Mouse (Mus musculus) midbrain, embryonic 15.5 days (tissue): ENCODE measurements around the gene Sdk1. TPM values are rescaled to one million over a fixed set of nuclear protein-coding genes. Genes with fewer than 3 reads are reported as not detected.

Source experiments
- ATAC-seq: fragments of 200-750 bp; cut with Nextera tagmentation; replicated peaks from 2 replicates; pipeline ENCODE4 v1.8.0; 2017; ENCODE audit warnings: moderate TSS enrichment
- H3K27ac ChIP-seq: fragments of 300-500 bp; sonication (generic); 2 replicates; pipeline ENCODE4 v1.5.1; 2015; ENCODE audit warnings: mild to moderate bottlenecking, inconsistent platforms
- H3K27me3 ChIP-seq: fragments of 300-500 bp; sonication (generic); replicated peaks from 2 replicates; pipeline ENCODE4 v1.6.1; 2015; ENCODE audit warnings: inconsistent platforms
- H3K36me3 ChIP-seq: fragments of 300-500 bp; sonication (generic); replicated peaks from 2 replicates; pipeline ENCODE4 v1.6.1; 2015; ENCODE audit warnings: inconsistent platforms
- H3K4me1 ChIP-seq: fragments of 300-500 bp; sonication (generic); 2 replicates; pipeline ENCODE4 v1.6.1; 2015; ENCODE audit warnings: inconsistent platforms
- H3K4me2 ChIP-seq: fragments of 300-500 bp; sonication (generic); 2 replicates; pipeline ENCODE4 v1.6.1; 2015; ENCODE audit warnings: inconsistent platforms, mild to moderate bottlenecking, moderate library complexity
- H3K4me3 ChIP-seq: fragments of 300-500 bp; sonication (generic); 2 replicates; pipeline ENCODE4 v1.5.1; 2015; ENCODE audit warnings: mild to moderate bottlenecking, inconsistent platforms
- H3K9ac ChIP-seq: fragments of 300-500 bp; sonication (generic); 2 replicates; pipeline ENCODE4 v1.6.1; 2015; ENCODE audit warnings: mild to moderate bottlenecking, inconsistent platforms
- H3K9me3 ChIP-seq: fragments of 300-500 bp; sonication (generic); 2 replicates; pipeline ENCODE4 v1.6.1; 2016; ENCODE audit warnings: inconsistent platforms
- WGBS: fragments of 180-500 bp; shearing (Covaris S2); methylation state at CpG from one replicate; pipeline ENCODE4 v1.1.7; 2015; ENCODE audit warnings: mixed read lengths; 5-methylcytosine and 5-hydroxymethylcytosine counted together
- polyA plus RNA-seq: library from polyadenylated mRNA; unstranded; fragments of >200 nt; fragmentation: Nextera tagmentation; extraction: Ambion mirVana; gene quantifications from 2 replicates; pipeline ENCODE4 v1.2.1, GENCODE M21; 2015

Gene Sdk1
- polyA plus RNA-seq, 1 experiment from 2014 or later: 3.1 TPM

DNA sequence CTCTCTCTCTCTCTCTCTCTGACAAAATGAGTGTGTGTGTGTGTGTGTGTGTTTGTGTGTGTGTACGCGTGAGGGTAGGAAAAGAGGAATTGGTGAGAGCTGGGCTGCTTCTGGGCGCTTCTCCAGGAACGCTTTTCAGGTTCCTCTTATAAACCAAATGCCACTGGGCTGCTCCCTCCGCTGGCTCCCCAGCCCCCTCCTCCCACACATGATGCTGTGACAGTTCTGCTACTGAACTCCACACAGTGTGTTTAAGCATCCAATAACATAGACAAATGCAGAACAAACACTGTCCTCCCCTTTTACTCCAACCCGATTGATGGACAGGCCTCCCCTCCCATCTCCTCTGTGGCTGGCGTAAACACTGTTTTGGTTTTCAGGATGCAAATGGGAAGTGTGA is 513.0 kb downstream of the Sdk1 start:
- no peak overlapping the region for H3K27ac ChIP-seq
- H3K4me2 ChIP-seq: no peak overlapping the region
- peaks cover 14% of the 10 kb centered on the region for H3K4me1 ChIP-seq
- WGBS: 18% methylated on average over 7 of the region's 7 CpGs
- no peak overlapping the region for H3K4me3 ChIP-seq
- no peaks in the 10 kb centered on the region for H3K9me3 ChIP-seq
- no peaks in the 10 kb centered on the region for H3K27me3 ChIP-seq
- no peak overlapping the region for H3K9ac ChIP-seq
- H3K36me3 ChIP-seq: no peaks in the 10 kb centered on the region
- ATAC-seq: peak; percentile 58

DNA sequence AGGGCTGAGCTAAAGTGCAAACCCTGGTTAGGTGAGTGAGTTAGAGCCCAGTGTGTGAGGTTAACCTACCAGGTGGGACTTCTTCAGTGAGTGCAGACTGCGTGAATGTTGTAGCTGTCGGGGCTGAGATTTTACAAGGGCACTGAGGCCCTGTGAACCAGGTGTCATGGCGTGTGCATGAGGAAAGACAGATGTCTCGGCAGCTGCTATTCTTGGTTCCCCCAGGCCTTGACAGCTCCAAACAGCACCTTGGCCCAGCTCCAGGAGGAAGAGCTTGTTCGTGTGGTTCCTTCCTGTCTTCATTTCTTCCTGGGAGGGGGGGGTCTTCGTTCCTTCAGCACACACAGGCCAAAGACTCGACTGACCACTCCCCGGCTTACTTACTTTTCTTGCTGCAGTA is 517.6 kb downstream of the Sdk1 start:
- H3K4me3 ChIP-seq: no peak overlapping the region
- no peak for ATAC-seq
- H3K9ac ChIP-seq: no peak overlapping the region
- 77% methylated on average over 8 of the region's 8 CpGs for WGBS
- no peaks in the 10 kb centered on the region for H3K27me3 ChIP-seq
- H3K9me3 ChIP-seq: no peaks in the 10 kb centered on the region
- H3K4me2 ChIP-seq: no peak overlapping the region
- no peak overlapping the region for H3K27ac ChIP-seq
- H3K36me3 ChIP-seq: no peaks in the 10 kb centered on the region
- peaks cover 13% of the 10 kb centered on the region for H3K4me1 ChIP-seq

DNA sequence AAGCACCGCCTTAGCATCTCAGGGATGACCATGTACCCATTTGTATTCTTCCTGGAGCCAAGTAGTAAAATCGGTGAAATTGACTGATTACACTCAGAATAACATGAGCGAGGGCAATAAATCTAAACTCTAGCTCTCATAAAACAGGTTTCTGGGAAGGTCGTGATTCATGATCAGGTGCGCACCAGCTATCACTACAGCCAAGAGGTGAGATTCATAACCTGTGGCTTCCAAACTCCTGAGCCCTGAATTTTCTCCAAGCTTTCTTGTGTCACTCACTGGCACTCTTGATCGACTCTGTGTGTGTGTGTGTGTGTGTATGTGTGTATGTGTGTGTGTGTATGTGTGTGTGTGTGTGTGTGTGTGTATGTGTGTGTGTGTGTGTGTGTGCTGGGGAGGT is 522.8 kb downstream of the Sdk1 start:
- no peaks in the 10 kb centered on the region for H3K9me3 ChIP-seq
- no peaks in the 10 kb centered on the region for H3K36me3 ChIP-seq
- no peaks in the 10 kb centered on the region for H3K27me3 ChIP-seq
- no peak overlapping the region for H3K4me2 ChIP-seq
- 97% methylated on average over 6 of the region's 6 CpGs for WGBS
- no peak for ATAC-seq
- no peak overlapping the region for H3K4me3 ChIP-seq
- H3K4me1 ChIP-seq: no peaks in the 10 kb centered on the region
- H3K9ac ChIP-seq: no peak overlapping the region
- no peak overlapping the region for H3K27ac ChIP-seq

DNA sequence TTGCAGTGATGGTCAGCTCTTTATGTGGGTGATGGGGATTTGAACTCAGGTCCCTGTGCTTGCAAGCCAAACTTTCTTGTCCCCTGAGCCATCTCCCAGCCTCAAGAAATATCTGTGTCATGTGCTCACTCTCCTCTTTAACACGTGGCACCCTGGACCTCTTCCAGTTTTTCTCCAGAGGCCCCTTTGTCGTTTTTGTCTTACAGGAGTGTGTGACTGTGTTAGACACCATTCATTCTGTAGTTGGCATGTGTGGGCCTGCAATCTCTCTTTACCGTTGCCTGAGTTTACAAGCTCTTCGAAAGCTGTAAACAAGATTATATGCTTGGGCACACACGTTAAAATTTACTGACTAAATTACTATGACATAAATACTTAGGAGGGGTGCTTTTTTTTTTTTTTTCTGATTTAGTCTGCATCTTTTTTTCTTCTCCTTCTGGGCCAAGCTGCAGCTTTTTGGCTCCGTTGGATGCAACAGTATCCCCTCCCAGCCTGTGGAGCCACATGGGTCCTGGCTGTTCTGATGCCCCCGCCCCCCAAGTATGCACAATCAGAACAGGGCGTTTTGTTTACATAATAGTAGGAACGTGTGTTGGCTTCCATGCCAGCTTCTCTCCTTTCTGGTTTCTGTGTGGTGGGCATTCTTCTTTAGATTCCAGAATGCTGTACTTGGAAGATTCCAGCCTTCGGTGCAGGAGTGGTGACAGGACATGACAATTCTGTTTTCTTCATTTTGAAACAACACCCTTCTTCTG is 527.6 kb downstream of the Sdk1 start:
- H3K27ac ChIP-seq: no peak overlapping the region
- no peak for ATAC-seq
- H3K27me3 ChIP-seq: no peaks in the 10 kb centered on the region
- no peak overlapping the region for H3K4me2 ChIP-seq
- WGBS: 57% methylated on average over 10 of the region's 10 CpGs
- H3K36me3 ChIP-seq: no peaks in the 10 kb centered on the region
- no peaks in the 10 kb centered on the region for H3K4me1 ChIP-seq
- no peak overlapping the region for H3K4me3 ChIP-seq
- no peak overlapping the region for H3K9ac ChIP-seq
- 0 out of 2 replicates have a peak, but pooled peaks cover 3% of the 10 kb centered on the region for H3K9me3 ChIP-seq

DNA sequence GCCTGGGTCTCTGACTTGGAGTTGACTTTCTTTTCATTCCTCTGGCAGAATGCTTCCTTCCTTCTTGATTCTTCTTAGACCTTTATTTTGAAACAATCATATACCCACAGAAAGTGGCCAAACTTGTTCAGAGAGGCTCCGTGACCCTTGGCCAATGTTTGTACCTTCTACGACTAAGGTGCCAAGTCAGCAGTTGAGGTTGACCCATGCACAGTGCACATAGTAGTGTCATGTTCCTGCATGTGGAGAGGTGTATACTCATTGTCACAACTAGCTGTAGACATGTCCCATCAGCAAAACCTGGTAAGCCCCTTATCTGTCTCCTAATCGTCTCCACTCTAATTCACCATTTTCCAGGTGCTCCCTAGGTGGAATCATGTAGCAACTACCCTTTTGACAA is 530.2 kb downstream of the Sdk1 start:
- H3K36me3 ChIP-seq: no peaks in the 10 kb centered on the region
- no peak overlapping the region for H3K4me2 ChIP-seq
- H3K4me1 ChIP-seq: no peaks in the 10 kb centered on the region
- 0 out of 2 replicates have a peak, but pooled peaks cover 3% of the 10 kb centered on the region for H3K9me3 ChIP-seq
- ATAC-seq: no peak
- H3K9ac ChIP-seq: no peak overlapping the region
- H3K27ac ChIP-seq: no peak overlapping the region
- no peaks in the 10 kb centered on the region for H3K27me3 ChIP-seq
- WGBS: 94% methylated on average over 3 of the region's 3 CpGs
- no peak overlapping the region for H3K4me3 ChIP-seq

DNA sequence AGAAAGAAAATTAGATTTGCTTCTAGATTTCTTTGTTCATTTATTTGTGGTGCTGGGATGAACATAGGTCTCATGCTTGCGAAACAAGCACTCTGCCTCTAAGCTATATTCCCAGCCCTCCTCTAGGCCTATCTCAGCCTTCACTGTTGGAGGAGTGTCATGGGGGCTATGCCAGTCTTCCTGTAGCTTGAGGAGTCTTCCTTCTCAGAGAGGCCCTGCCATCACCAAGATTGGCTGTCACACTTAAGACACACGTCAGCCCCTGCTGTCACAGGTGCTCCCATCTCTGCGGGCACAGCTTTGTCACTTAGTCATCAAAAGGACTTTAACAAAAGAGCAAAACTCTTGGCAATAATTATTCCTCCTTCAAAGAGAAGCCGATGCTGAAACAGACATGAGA is 536.9 kb downstream of the Sdk1 start:
- ATAC-seq: no peak
- no peak overlapping the region for H3K9ac ChIP-seq
- H3K27me3 ChIP-seq: no peaks in the 10 kb centered on the region
- H3K9me3 ChIP-seq: 0 out of 2 replicates have a peak, but pooled peaks cover 3% of the 10 kb centered on the region
- H3K4me1 ChIP-seq: no peaks in the 10 kb centered on the region
- no peaks in the 10 kb centered on the region for H3K36me3 ChIP-seq
- H3K4me3 ChIP-seq: no peak overlapping the region
- H3K27ac ChIP-seq: no peak overlapping the region
- no peak overlapping the region for H3K4me2 ChIP-seq
- 54% methylated on average over 4 of the region's 4 CpGs for WGBS

DNA sequence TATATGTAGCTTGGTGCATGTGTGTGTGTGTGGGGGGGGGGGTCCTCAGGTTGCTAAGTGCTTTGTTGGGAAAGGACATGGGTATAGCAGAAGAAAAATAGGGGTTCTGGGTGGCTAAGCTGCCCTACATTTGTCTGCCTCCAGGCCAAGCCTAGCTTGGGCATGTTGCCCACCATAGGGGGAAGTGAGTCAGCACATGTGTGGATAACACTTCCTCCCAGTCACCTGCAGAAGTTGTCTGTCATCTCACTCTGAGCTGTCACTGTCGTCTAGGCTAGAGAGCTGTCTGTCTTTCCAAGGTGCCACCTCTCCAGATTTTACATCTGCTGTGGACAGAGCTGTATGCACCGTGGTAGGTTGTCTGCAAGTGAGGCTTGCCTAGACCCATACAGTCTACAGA is 539.9 kb downstream of the Sdk1 start:
- Histone ChIP-seq H3K4me2 (no peak overlapping the region), H3K4me1 (no peaks in the 10 kb centered on the region), H3K36me3 (no peaks in the 10 kb centered on the region), H3K4me3 (no peak overlapping the region), H3K9ac (no peak overlapping the region), H3K9me3 (no peaks in the 10 kb centered on the region), H3K27ac (no peak overlapping the region), H3K27me3 (no peaks in the 10 kb centered on the region)
- ATAC-seq: no peak
- WGBS: 90% methylated on average over 2 of the region's 2 CpGs

DNA sequence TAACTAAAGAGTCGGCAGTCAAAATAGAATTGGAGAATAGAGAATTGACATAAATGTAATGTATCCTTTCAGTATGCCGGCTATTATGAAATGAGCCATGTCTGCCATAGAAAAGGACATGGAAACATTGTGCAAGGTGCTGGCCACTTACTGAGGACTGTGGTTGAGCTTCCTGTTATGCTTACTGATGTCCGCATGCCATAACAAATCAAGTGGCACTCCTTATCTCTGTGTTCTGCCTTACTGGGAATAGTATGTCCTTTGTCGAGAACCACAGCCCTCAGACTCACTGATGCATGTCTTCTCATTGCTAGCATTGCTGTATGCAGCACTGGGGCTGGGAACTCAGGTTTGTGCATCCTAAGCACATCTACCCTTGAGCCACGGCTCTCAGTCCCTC is 541.0 kb downstream of the Sdk1 start:
- Histone ChIP-seq H3K36me3 (no peaks in the 10 kb centered on the region), H3K9ac (no peak overlapping the region), H3K27me3 (no peaks in the 10 kb centered on the region), H3K4me3 (no peak overlapping the region), H3K4me2 (no peak overlapping the region), H3K4me1 (no peaks in the 10 kb centered on the region), H3K27ac (no peak overlapping the region), H3K9me3 (no peaks in the 10 kb centered on the region)
- 90% methylated on average over 5 of the region's 5 CpGs for WGBS
- ATAC-seq: no peak

DNA sequence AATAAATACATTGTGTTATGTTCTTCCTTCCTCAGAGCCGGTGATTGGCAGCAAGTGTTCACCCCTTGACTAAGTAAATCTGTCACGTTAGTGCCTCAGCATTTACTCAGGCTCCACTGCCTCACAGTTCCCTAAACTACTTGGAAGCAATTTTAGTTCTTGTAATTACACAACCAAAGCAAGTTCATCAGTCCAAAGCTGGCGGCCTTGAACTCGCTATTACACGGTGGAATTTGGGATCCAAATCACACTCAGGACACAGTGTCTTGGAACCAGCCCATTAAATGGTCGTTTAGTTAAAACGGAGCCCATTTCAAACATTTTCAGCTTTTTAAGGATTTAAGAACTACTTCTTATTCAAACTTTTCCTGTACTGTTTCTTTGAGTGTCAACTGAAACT is 542.2 kb downstream of the Sdk1 start:
- no peak overlapping the region for H3K9ac ChIP-seq
- no peak overlapping the region for H3K4me2 ChIP-seq
- H3K9me3 ChIP-seq: no peaks in the 10 kb centered on the region
- no peak for ATAC-seq
- no peak overlapping the region for H3K27ac ChIP-seq
- no peaks in the 10 kb centered on the region for H3K4me1 ChIP-seq
- no peak overlapping the region for H3K4me3 ChIP-seq
- H3K27me3 ChIP-seq: no peaks in the 10 kb centered on the region
- H3K36me3 ChIP-seq: no peaks in the 10 kb centered on the region
- WGBS: 89% methylated on average over 7 of the region's 7 CpGs

DNA sequence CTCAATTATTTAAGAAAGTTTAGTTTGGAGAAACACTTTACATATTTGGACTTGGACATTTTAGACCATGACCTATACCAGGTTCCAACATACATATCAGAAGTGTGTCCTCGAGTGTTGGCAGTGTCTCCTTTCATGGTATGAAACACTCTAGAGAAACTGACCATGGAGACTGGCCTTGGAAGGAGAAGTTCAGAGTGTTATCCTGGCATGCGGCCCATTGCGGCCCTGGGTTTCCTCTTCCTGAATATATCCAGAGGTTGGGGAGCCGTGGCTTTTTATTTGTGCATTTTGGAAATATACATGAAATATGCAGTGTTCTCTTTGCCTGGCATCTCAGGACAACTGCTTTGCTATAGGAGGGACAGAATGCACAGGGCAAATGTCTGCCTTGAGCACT is 552.6 kb downstream of the Sdk1 start:
- H3K9ac ChIP-seq: no peak overlapping the region
- H3K4me2 ChIP-seq: no peak overlapping the region
- H3K27me3 ChIP-seq: no peaks in the 10 kb centered on the region
- H3K4me3 ChIP-seq: no peak overlapping the region
- H3K4me1 ChIP-seq: no peaks in the 10 kb centered on the region
- no peaks in the 10 kb centered on the region for H3K9me3 ChIP-seq
- ATAC-seq: no peak
- 94% methylated on average over 4 of the region's 4 CpGs for WGBS
- no peak overlapping the region for H3K27ac ChIP-seq
- no peaks in the 10 kb centered on the region for H3K36me3 ChIP-seq

DNA sequence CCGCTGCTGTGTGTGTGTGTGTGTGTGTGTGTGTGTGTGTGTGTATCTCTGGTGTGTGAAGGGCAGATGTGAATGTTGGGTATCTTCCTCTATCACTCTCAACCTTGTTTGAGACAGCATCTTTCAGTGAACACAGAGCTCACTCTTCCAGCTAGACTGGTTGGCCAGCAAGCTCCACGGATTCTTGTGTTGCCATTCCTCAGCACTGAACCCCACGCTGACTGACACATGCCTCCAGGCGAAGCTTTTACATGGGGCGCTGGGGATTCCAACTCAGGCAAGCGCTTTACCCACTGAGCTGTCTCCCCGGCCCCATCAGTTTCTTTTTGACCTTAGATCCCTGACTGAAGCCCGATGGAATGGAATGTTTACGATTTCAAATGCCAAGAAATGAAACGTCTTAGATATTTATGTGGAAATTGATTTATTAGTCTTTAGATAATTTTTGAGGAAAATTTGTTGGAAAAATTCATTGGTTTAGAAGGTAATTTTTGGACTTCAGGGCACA is 582.6 kb downstream of the Sdk1 start:
- 80% methylated on average over 10 of the region's 10 CpGs for WGBS
- H3K36me3 ChIP-seq: no peaks in the 10 kb centered on the region

DNA sequence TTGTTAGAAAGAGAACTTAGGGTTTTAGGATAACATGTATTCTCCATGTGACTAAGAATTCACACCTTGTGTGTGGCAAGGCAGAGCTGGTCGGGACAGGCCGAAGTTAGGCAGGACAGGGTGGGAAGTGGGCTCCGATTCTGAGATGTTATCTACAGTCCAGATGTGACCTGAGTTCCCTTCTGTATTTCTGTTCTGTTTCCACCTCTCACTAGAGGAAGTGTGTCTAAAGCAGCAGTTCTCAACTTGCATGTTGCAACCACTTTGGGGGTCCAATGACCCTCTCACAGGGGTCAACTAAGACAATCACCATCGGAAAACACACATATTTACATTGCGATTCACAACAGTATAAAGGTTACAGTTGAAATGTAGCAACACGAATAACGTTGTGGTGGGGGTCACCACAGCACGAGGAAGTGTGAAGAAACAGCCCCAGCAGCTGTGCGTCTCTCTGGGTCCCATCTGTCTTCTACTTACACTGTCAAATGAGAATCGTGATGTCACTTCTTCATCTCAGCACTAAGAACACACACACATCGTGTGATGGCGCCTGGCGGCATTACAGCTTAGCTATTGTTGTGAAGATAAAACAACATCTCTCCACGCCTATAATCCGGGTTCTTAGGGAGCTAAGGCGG is 583.6 kb downstream of the Sdk1 start:
- Histone ChIP-seq H3K4me3 (no peak overlapping the region), H3K4me2 (no peak overlapping the region), H3K4me1 (no peaks in the 10 kb centered on the region), H3K9ac (no peak overlapping the region), H3K27ac (no peak overlapping the region), H3K27me3 (no peaks in the 10 kb centered on the region), H3K9me3 (no peaks in the 10 kb centered on the region), H3K36me3 (no peaks in the 10 kb centered on the region)
- ATAC-seq: no peak
- 77% methylated on average over 16 of the region's 16 CpGs for WGBS

More for the DNA sequence above, 582.6 kb downstream of the Sdk1 start:
- ATAC-seq: no peak
- Histone ChIP-seq H3K4me3 (no peak overlapping the region), H3K4me1 (no peaks in the 10 kb centered on the region), H3K9me3 (no peaks in the 10 kb centered on the region), H3K4me2 (no peak overlapping the region), H3K27me3 (no peaks in the 10 kb centered on the region), H3K27ac (no peak overlapping the region), H3K9ac (no peak overlapping the region)

DNA sequence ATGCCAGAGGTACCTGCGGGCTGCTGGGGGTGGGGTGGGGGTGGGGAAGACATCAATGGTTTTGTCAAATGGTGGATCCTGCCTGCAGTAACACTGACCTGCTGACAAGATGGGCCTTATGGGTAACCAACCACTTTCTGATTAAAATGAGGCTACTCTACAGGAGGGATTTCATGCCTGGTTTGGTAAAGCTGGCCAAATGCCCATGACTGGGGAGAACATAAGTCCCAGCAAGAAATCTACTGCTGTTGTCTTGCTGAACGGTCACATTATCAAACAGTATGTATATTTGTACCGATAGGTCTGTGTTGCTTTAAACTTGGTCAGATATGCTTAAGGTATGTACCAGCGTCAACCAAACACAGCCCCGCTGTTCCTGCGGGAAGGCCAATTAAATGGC is 594.3 kb downstream of the Sdk1 start:
- Histone ChIP-seq H3K27me3 (no peaks in the 10 kb centered on the region), H3K4me2 (no peak overlapping the region), H3K9ac (no peak overlapping the region), H3K9me3 (no peaks in the 10 kb centered on the region), H3K4me3 (no peak overlapping the region), H3K36me3 (no peaks in the 10 kb centered on the region), H3K4me1 (peaks cover 14% of the 10 kb centered on the region), H3K27ac (no peak overlapping the region)
- 40% methylated on average over 6 of the region's 6 CpGs for WGBS
- no peak for ATAC-seq
